Mouse (Mus musculus): ENCODE results near the gene Letmd1.

DNA sequence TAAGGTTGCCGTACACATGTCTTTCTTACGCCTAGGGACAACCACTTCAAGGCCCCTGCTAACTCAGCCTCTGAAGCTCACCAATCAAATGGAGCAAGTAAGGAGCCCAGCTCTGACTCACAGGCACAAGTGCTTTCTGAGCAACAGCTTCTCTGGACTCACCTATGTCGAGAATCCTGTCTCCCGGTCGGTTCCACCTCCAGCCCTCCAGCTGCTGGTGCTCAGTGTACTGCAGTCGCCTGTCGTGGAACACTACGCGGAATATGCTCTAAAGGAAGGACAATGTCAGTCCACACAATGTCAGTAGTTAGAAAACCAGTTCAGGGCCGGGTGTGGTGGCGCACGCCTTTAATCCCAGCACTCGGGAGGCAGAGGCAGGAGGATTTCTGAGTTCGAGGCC is 56.6 kb downstream of the Letmd1 start:
- TF ChIP-seq POLR2A (IDR thresholded peaks at IDR 0.05; ENCODE audit: insufficient read depth, low read length) (no peak), CTCF (IDR thresholded peaks at IDR 0.05; ENCODE audit: low read depth, low read length) (no peak), EP300 (IDR thresholded peaks at IDR 0.05; ENCODE audit: insufficient read depth, low read depth, low read length) (no peak)

Data from ES-Bruce4 (cell line).